Comparison of ENCODE assay signal across 22 mouse cellular contexts in genomic region chr9:26698286-26698685, GRCm38 (mm10). TPM values are rescaled to one million over a fixed set of nuclear protein-coding genes. Genes with fewer than 3 reads are reported as not detected.
"Had no signal": no experiment of that assay in that cellular context is flagged by ENCODE, and none has a peak within 500 bp of the region (broad histone marks: within the 10 kb centered on the region; RNA-seq: fewer than 3 reads in every experiment).

No protein-coding gene starts in this region.

- H3K27me3 ChIP-seq: liver, embryonic 13.5 days; midbrain, embryonic 12.5 days; neural tube, embryonic 12.5 days; neural tube, embryonic 15.5 days had no signal

- DNase-seq: kidney, adult 9 months; kidney, postnatal 14 days; kidney, postnatal 4 days; liver, embryonic 13.5 days; lung, adult 2 months; lung, postnatal 14 days; lung, postnatal 4 days; right cerebral cortex, adult 18-20 months; right cerebral cortex, postnatal 14 days; right cerebral cortex, postnatal 4 days; thymus, adult 2 months; thymus, postnatal 14 days; thymus, postnatal 4 days had no signal

- H3K9me3 ChIP-seq: liver, embryonic 13.5 days; midbrain, embryonic 12.5 days; neural tube, embryonic 12.5 days; neural tube, embryonic 15.5 days had no signal

- H3K36me3 ChIP-seq: liver, embryonic 13.5 days; midbrain, embryonic 12.5 days; neural tube, embryonic 12.5 days; neural tube, embryonic 15.5 days had no signal

- H3K9ac ChIP-seq: liver, embryonic 13.5 days; midbrain, embryonic 12.5 days; neural tube, embryonic 12.5 days; neural tube, embryonic 15.5 days had no signal

- H3K27ac ChIP-seq: liver, embryonic 13.5 days; midbrain, embryonic 12.5 days; neural tube, embryonic 12.5 days; neural tube, embryonic 15.5 days; stomach, postnatal 0 days had no signal

- H3K4me2 ChIP-seq: liver, embryonic 13.5 days; midbrain, embryonic 12.5 days; neural tube, embryonic 12.5 days; neural tube, embryonic 15.5 days had no signal

- H3K4me1 ChIP-seq: liver, embryonic 13.5 days; midbrain, embryonic 12.5 days; neural tube, embryonic 12.5 days; neural tube, embryonic 15.5 days had no signal

- H3K4me3 ChIP-seq: liver, embryonic 13.5 days; midbrain, embryonic 12.5 days; neural tube, embryonic 12.5 days; neural tube, embryonic 15.5 days had no signal

RNA-seq across cellular contexts. Expression of gene B3gat1, which starts 35.2 kb away (rescaled TPM):
- total RNA-seq: liver, adult 2 months; megakaryocyte progenitor cell, adult 5-6 weeks; megakaryocyte-erythroid progenitor cell, adult 5-6 weeks had no signal
- polyA plus RNA-seq: liver, adult 2 months; liver, embryonic 13.5 days; liver, embryonic 16.5 days; lung, embryonic 16.5 days had no signal
